Mouse (Mus musculus) adipocyte (in vitro differentiated cells): ENCODE results near the gene Rilpl1.
"Not testable (repeated sequence)": the region's sequence is repeated elsewhere in the genome, so short reads cannot be mapped to it uniquely, and the experiment has no call there.

ENCODE experiments used
- DNase-seq: peaks from one replicate; pipeline ENCODE4 v3.0.0-alpha.2; 2016; ENCODE audit warnings: low spot score

Rilpl1 gene

DNA sequence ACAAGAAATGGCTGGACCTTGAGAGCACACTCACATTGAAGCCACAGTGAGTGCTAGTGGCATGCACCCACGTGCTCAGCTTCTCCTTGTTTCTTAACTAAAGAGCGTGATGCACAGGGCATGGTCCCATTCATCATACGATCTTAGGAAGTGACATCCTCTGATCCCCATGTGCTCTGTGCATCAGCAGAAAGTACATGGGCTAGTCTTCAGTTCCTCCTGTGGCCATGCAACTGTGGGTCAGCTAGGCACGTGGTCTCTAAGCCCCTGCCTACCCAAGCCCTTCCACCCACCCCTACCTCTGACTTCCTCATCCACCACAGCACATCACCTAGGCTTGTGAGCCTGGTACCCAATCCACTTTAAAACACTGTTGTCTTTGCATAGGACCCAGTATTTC is 38.6 kb downstream of the Rilpl1 start:
- no peak for DNase-seq

DNA sequence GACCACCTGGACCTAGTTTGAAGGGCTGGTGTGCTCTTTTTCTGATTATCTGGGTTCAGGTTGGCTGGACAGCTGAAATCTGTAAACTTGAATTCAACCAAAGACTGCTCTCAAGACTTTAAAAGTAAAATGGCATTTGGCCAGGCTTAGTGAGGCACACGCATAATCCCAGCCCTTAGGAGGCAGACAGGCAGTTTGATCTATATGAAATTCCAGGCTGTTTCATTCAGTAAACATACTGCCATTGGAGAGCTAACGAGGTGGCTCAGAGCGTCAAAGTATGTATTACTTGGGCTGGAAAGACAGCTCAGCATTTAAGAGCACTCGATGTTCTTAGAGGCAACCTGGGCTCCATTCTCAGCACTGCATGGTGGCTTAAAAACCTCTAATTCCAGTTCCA is 39.5 kb downstream of the Rilpl1 start:
- no peak for DNase-seq

DNA sequence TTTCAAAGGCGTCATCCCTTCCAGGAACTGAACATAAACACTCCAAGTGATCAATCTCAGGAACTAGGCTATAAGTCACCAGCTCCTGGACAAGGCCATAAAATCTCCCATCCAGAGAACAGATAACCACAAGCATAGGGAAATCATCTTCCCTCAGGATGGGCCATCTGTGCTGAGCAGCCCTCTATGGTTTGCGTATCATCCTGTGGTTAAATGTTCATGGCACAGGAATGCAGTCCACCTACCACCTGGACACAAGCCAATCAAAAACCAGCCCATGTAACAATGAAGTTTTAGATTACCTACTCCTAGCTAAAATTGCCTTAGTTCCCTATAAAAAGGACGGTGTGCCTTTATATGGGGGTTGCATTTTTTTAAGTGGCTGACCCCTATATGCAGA is 42.3 kb downstream of the Rilpl1 start:
- DNase-seq: no peak

- no peak for DNase-seq
Observed at GRCm38 (mm10) chr5:124485654-124486053, 45.5 kb downstream of the Rilpl1 start.

- DNase-seq: peak; percentile 30
Observed at GRCm38 (mm10) chr5:124483655-124484396, 47.4 kb downstream of the Rilpl1 start.

GRCm38 (mm10) chr5:124482966-124483654 is 48.1 kb downstream of the Rilpl1 start, which contains the start of gene Snrnp35:
Snrnp35 (plus strand) TSS chr5:124483134.
- peak; percentile 97 for DNase-seq

GRCm38 (mm10) chr5:124482436-124482965 is 48.7 kb downstream of the Rilpl1 start:
- DNase-seq: no peak

DNA sequence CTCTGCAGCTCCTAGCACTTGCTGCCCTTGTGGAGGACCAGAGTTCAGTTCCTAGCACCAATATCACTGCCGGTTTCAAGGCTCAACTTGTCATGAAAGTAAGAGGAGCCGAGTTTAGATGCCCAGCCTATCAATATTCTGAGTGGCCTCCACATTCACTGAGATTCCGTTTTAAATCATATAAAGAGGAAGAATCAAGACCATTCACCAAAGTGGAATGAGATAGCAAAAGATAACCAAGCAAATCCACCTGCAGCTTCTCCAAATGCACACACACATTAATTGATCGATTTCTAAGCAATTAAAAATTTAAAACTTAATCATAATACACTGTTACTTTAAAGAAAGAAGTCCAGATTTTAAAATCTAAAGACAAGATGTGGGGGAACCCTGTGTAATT is 49.5 kb downstream of the Rilpl1 start:
- DNase-seq: no peak

DNA sequence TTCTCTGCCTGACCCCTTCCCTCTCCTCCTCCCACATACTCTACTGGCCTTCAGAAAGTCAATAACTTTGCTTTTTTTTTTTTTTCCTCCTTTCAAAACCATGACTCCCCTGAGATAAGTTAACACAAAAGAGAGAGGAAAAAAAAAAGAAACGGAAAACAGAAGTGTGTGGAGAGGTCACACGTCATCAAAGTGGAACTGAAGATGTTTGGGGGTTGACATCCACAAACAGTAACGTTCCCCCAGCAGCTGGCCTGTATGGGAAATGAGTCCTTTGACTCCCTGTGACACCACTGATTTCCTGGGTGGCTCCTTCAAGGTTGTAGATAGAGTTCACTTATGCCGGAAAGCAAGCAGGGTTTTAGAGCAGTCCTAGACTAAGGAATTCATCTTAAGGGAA is 51.1 kb downstream of the Rilpl1 start:
- no peak for DNase-seq

DNA sequence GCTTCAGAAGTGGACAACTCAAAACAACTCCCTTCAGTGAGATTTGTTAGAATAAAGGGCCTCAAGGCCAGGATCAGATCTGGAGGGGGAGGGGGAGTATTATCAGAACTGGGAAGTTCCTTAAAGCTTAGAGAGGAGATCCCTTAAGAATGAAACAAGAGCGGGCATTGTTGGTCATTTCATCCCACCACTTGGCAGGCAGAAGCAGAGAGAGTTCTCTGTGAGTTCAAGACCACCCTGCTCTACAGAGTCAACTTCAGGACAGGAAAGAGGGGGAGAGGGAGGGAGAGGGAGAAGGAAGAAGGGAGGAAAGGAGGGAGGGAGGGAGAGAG is 52.4 kb downstream of the Rilpl1 start:
- no peak for DNase-seq

DNA sequence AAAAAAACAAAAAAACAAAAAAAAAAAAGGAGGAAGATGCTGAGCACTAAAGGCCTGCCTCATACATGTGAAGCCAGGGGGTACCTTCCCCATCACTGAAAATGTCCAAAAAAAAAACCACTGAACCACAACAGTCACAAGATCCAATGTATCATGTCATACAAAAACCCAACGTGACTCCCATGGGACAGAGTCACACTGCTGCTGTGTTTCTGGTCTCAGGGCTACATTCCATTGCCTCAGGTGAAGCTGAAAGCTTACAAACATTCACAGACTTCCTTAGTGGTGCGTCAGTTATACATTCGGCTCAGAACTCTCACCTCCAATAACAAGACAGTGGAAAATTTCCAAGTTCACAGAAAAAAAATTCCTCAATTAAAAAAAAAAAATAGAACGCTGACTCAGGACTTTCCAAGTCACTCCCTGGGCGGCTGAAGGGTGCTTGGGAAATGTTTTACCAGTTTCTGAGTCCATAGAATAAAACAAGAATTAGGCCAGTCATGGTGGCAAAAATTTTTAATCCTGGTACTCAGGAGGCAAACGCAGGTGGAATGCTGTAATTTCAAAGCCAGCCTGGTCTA is 60.5 kb downstream of the Rilpl1 start:
- peak; percentile 64 for DNase-seq

- no peak for DNase-seq
Observed at GRCm38 (mm10) chr5:124469486-124469885, 61.7 kb downstream of the Rilpl1 start.

GRCm38 (mm10) chr5:124468365-124468764 is 62.8 kb downstream of the Rilpl1 start:
- DNase-seq: no peak

- DNase-seq: peak; percentile 92
Observed at GRCm38 (mm10) chr5:124467766-124468165, 63.4 kb downstream of the Rilpl1 start.

GRCm38 (mm10) chr5:124464905-124465304 is 66.3 kb downstream of the Rilpl1 start:
- DNase-seq: peak; percentile 66

- DNase-seq: no peak
Observed at GRCm38 (mm10) chr5:124463462-124463861, 67.7 kb downstream of the Rilpl1 start.

- DNase-seq: no peak
Observed at GRCm38 (mm10) chr5:124462297-124463025, 68.7 kb downstream of the Rilpl1 start.

- not testable (repeated sequence) for DNase-seq
Observed at GRCm38 (mm10) chr5:124460922-124461321, 70.3 kb downstream of the Rilpl1 start.

- no peak for DNase-seq
Observed at GRCm38 (mm10) chr5:124456762-124457161, 74.4 kb downstream of the Rilpl1 start.

DNA sequence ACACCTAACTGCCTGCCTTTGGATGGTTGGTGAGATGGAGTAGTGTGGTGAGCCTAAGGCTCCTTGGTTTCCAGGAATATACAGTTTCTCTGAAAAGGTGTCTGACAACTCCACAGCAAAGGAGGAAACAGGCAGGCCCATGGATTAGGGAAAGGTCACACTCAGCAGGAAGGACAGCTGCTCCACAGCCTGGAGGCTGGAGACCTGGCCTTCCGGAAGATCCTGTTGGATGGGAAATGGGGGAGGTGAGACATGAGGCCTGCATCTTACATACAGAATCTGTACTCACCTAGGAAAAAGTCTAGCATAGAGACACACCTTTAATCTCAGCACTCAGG is 77.1 kb downstream of the Rilpl1 start:
- DNase-seq: no peak

DNA sequence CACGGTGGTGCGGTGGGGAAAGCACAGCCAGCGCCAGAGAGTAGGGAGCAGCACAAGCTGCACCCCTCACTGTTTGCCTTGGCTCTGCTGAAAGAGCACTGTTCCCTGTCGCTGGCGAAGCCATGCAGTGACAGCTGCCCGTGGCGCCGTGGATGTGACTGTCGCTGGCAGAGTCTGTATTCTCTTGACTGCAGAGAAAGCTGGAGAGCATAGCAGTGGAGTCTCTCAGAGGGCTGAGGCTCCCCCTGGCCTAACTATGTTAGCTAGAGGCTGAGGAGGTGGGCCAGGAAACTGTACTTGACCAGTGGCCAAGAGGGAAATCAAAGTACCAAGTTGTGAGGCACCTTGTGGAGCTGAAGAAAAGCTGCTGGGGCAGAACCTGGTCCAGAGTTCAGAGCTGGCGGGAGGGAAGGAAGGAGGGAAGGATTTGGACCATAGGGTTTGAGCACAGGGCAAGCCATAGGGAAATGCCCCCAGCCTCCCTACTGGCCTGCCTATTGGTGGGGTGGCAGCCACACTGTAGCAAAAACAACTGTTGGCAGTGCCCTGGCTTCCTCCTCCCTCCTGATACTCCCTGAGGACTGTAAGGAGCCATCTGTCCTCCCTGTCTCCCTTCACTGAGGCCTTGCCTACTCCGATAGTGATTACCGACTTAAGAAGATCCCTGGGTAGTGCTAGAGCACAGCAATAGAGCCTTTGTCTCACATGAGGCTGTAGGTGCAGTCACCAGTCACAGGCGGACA is 77.7 kb downstream of the Rilpl1 start:
- DNase-seq: no peak
